Mouse (Mus musculus) kidney, postnatal 0 days (tissue): ENCODE measurements around the gene Tanc2. TPM values are rescaled to one million over a fixed set of nuclear protein-coding genes. Genes with fewer than 3 reads are reported as not detected.

ENCODE experiments used
- ATAC-seq: fragments of 200-750 bp; cut with Nextera tagmentation; replicated peaks from 2 replicates; pipeline ENCODE4 v1.8.0; 2017; ENCODE audit warnings: low read depth, moderate number of reproducible peaks, moderate TSS enrichment, moderate library complexity; ENCODE audit not compliant: low FRiP score
- DNase-seq: peaks from one replicate; pipeline ENCODE4 v3.0.0-alpha.2; 2016; ENCODE audit warnings: low spot score
- H3K27ac ChIP-seq: fragments of 300-500 bp; sonication (generic); 2 replicates; pipeline ENCODE4 v1.5.1; 2014; ENCODE audit warnings: mild to moderate bottlenecking
- H3K27me3 ChIP-seq: fragments of 300-500 bp; sonication (generic); 2 replicates; pipeline ENCODE4 v1.6.1; 2014; ENCODE audit warnings: low read length, mixed read lengths; ENCODE audit not compliant: insufficient read depth
- H3K36me3 ChIP-seq: fragments of 300-500 bp; sonication (generic); 2 replicates; pipeline ENCODE4 v1.6.1; 2014; ENCODE audit warnings: low read length, mixed read lengths; ENCODE audit not compliant: insufficient read depth
- H3K4me1 ChIP-seq: fragments of 300-500 bp; sonication (generic); replicated peaks from 2 replicates; pipeline ENCODE4 v1.6.1; 2014; ENCODE audit warnings: antibody characterized with exemption, low read length, mixed read lengths; ENCODE audit not compliant: insufficient read depth
- H3K4me2 ChIP-seq: fragments of 300-500 bp; sonication (generic); 2 replicates; pipeline ENCODE4 v1.6.1; 2014; ENCODE audit warnings: mild to moderate bottlenecking, low read length, moderate library complexity, mixed read lengths
- H3K4me3 ChIP-seq: fragments of 300-500 bp; sonication (generic); replicated peaks from 2 replicates; pipeline ENCODE4 v1.5.1; 2014; ENCODE audit warnings: low read depth, low read length
- H3K9ac ChIP-seq: fragments of 300-500 bp; sonication (generic); 2 replicates; pipeline ENCODE4 v1.6.1; 2014; ENCODE audit warnings: low read depth, low read length
- H3K9me3 ChIP-seq: fragments of 300-500 bp; sonication (generic); replicated peaks from 2 replicates; pipeline ENCODE4 v1.6.1; 2016; ENCODE audit warnings: low read length, inconsistent platforms, mixed read lengths
- CTCF ChIP-seq: IDR thresholded peaks from 2 replicates; pipeline ENCODE4 v1.5.1; 2016; ENCODE audit warnings: antibody characterized with exemption, low read depth, mild to moderate bottlenecking, moderate library complexity
- WGBS: fragments of 180-500 bp; shearing (Covaris S2); extraction: QIAGEN DNeasy Blood & Tissue Kit; methylation state at CpG from one replicate; pipeline ENCODE4 v1.1.7; 2014; 5-methylcytosine and 5-hydroxymethylcytosine counted together
- polyA plus RNA-seq: library from polyadenylated mRNA; unstranded; fragments of >200 nt; fragmentation: Nextera tagmentation; extraction: Ambion mirVana; gene quantifications from 2 replicates; pipeline ENCODE4 v1.2.1, GENCODE M21; 2015

Gene Tanc2
- polyA plus RNA-seq, 1 experiment from 2014 or later = 8.8 TPM

DNA sequence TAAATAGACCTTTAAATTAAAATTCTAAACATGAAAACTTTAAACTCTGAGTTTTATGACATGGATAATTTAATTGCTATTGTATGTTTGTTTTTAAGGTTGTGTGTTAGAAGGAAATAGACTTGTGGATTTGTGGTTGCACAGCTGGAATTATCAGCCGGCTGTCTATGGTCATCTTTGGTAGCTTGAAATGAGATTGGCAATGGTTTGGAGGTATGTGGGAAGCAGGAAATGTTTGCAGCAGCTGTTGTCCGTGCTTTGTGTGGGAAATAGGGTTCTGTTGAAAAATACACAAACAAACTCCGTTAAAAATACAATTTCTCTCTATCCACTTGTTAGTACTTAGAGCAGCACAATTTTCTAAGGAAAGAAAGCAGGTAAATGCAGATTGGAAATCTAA lies 215.0 kb downstream of the Tanc2 start:
- no peak for ATAC-seq
- Histone ChIP-seq H3K27ac (no peak overlapping the region), H3K9ac (no peak overlapping the region), H3K4me3 (no peak overlapping the region), H3K4me1 (no peaks in the 10 kb centered on the region), H3K4me2 (no peak overlapping the region), H3K36me3 (no peaks in the 10 kb centered on the region), H3K27me3 (no peaks in the 10 kb centered on the region), H3K9me3 (no peaks in the 10 kb centered on the region)
- 55% methylated on average over 3 of the region's 3 CpGs for WGBS
- TF ChIP-seq CTCF = no peak
- DNase-seq = no peak

GRCm38 (mm10) chr11:105807103-105807502 lies 217.3 kb downstream of the Tanc2 start:
- 92% methylated on average over 5 of the region's 5 CpGs for WGBS
- Histone ChIP-seq H3K9ac (no peak overlapping the region), H3K4me2 (no peak overlapping the region), H3K4me3 (no peak overlapping the region), H3K4me1 (no peaks in the 10 kb centered on the region), H3K27ac (no peak overlapping the region), H3K9me3 (no peaks in the 10 kb centered on the region), H3K27me3 (no peaks in the 10 kb centered on the region), H3K36me3 (no peaks in the 10 kb centered on the region)
- TF ChIP-seq CTCF = no peak
- ATAC-seq (no peak), DNase-seq (no peak)

DNA sequence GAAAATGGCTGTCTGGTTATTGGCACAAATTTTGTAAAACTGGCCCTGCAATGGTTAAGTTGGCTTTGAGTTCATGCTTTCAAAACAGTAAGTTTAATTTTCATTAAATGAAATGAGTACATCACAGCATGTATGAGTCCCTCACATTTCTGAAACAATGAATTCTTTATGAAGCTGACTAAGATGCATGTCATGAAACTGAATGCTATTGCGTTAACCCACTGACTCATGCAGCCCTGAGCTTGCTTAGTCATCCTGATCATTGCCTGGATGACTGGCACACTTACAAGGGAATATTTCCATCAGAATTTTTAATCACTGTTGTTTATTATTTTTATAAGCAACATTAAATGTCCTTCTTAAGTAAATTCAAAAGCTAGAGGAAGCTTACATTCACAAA lies 233.5 kb downstream of the Tanc2 start:
- TF ChIP-seq CTCF = no peak
- H3K27ac ChIP-seq = no peak overlapping the region
- H3K4me1 ChIP-seq = no peaks in the 10 kb centered on the region
- H3K9me3 ChIP-seq = no peaks in the 10 kb centered on the region
- H3K4me3 ChIP-seq = no peak overlapping the region
- no peak overlapping the region for H3K9ac ChIP-seq
- no peak for DNase-seq
- ATAC-seq = no peak
- no peak overlapping the region for H3K4me2 ChIP-seq
- 56% methylated on average over 1 of the region's 1 CpGs for WGBS
- no peaks in the 10 kb centered on the region for H3K36me3 ChIP-seq
- no peaks in the 10 kb centered on the region for H3K27me3 ChIP-seq

- ATAC-seq (no peak), DNase-seq (no peak)
- no peaks in the 10 kb centered on the region for H3K4me1 ChIP-seq
- H3K4me3 ChIP-seq = no peak overlapping the region
- no peaks in the 10 kb centered on the region for H3K27me3 ChIP-seq
- H3K9me3 ChIP-seq = no peaks in the 10 kb centered on the region
- TF ChIP-seq CTCF = no peak
- WGBS = 53% methylated on average over 2 of the region's 2 CpGs
- no peaks in the 10 kb centered on the region for H3K36me3 ChIP-seq
- no peak overlapping the region for H3K27ac ChIP-seq
- no peak overlapping the region for H3K4me2 ChIP-seq
- no peak overlapping the region for H3K9ac ChIP-seq
Observed at GRCm38 (mm10) chr11:105823759-105824158, 234.0 kb downstream of the Tanc2 start.

- WGBS = 84% methylated on average over 2 of the region's 2 CpGs
- no peak overlapping the region for H3K27ac ChIP-seq
Observed at GRCm38 (mm10) chr11:105828175-105828574, 238.4 kb downstream of the Tanc2 start.

GRCm38 (mm10) chr11:105835209-105835608 lies 245.4 kb downstream of the Tanc2 start:
- DNase-seq = no peak
- Histone ChIP-seq H3K4me3 (no peak overlapping the region), H3K9ac (no peak overlapping the region), H3K27me3 (no peaks in the 10 kb centered on the region), H3K36me3 (no peaks in the 10 kb centered on the region), H3K27ac (no peak overlapping the region), H3K9me3 (no peaks in the 10 kb centered on the region), H3K4me1 (no peaks in the 10 kb centered on the region), H3K4me2 (no peak overlapping the region)
- 92% methylated on average over 4 of the region's 4 CpGs for WGBS
- TF ChIP-seq CTCF = no peak
- no peak for ATAC-seq

More at GRCm38 (mm10) chr11:105828175-105828574, 238.4 kb downstream of the Tanc2 start:
- H3K36me3 ChIP-seq = no peaks in the 10 kb centered on the region
- no peaks in the 10 kb centered on the region for H3K9me3 ChIP-seq
- no peak for TF ChIP-seq CTCF
- H3K9ac ChIP-seq = no peak overlapping the region
- ATAC-seq (no peak), DNase-seq (no peak)
- no peak overlapping the region for H3K4me3 ChIP-seq
- no peak overlapping the region for H3K4me2 ChIP-seq
- H3K27me3 ChIP-seq = no peaks in the 10 kb centered on the region
- H3K4me1 ChIP-seq = no peaks in the 10 kb centered on the region

GRCm38 (mm10) chr11:105836344-105836891 lies 246.6 kb downstream of the Tanc2 start:
- Histone ChIP-seq H3K4me2 (no peak overlapping the region), H3K27ac (no peak overlapping the region), H3K27me3 (no peaks in the 10 kb centered on the region), H3K36me3 (0 out of 2 replicates have a peak, but pooled peaks cover 3% of the 10 kb centered on the region), H3K4me3 (no peak overlapping the region), H3K9ac (no peak overlapping the region), H3K9me3 (no peaks in the 10 kb centered on the region), H3K4me1 (no peaks in the 10 kb centered on the region)
- ATAC-seq = no peak
- 86% methylated on average over 6 of the region's 6 CpGs for WGBS
- DNase-seq = no peak
- TF ChIP-seq CTCF = no peak
